Mouse (Mus musculus) embryonic facial prominence, embryonic 11.5 days (tissue): ENCODE measurements around the gene Olfr1118. TPM values are rescaled to one million over a fixed set of nuclear protein-coding genes. Genes with fewer than 3 reads are reported as not detected.
"Not testable (repeated sequence)": the region's sequence is repeated elsewhere in the genome, so short reads cannot be mapped to it uniquely, and the experiment has no call there.

ENCODE experiments used
- ATAC-seq: fragments of 200-750 bp; cut with Nextera tagmentation; replicated peaks from 2 replicates; pipeline ENCODE4 v1.8.0; 2017; ENCODE audit warnings: low read depth; ENCODE audit not compliant: insufficient number of reproducible peaks, low FRiP score, low TSS enrichment
- DNase-seq: peaks from one replicate; pipeline ENCODE4 v3.0.0-alpha.2; 2015; ENCODE audit warnings: low spot score
- H3K27ac ChIP-seq: fragments of 300-500 bp; sonication (generic); replicated peaks from 2 replicates; pipeline ENCODE4 v1.5.1; 2014; ENCODE audit warnings: mild to moderate bottlenecking, low read depth, low read length, control low read depth
- H3K27me3 ChIP-seq: fragments of 300-500 bp; sonication (generic); 2 replicates; pipeline ENCODE4 v1.6.1; 2014; ENCODE audit warnings: mild to moderate bottlenecking, low read length, moderate library complexity, mixed read lengths; ENCODE audit not compliant: control insufficient read depth, insufficient read depth
- H3K36me3 ChIP-seq: fragments of 300-500 bp; sonication (generic); replicated peaks from 2 replicates; pipeline ENCODE4 v1.6.1; 2014; ENCODE audit warnings: low read depth, mild to moderate bottlenecking, low read length, moderate library complexity, mixed read lengths; ENCODE audit not compliant: control insufficient read depth, insufficient read depth
- H3K4me1 ChIP-seq: fragments of 300-500 bp; sonication (generic); 2 replicates; pipeline ENCODE4 v1.6.1; 2014; ENCODE audit warnings: low read length, mixed read lengths; ENCODE audit not compliant: control insufficient read depth, insufficient read depth
- H3K4me2 ChIP-seq: fragments of 300-500 bp; sonication (generic); 2 replicates; pipeline ENCODE4 v1.6.1; 2014; ENCODE audit warnings: low read depth, mild to moderate bottlenecking, control low read depth, low read length, moderate library complexity
- H3K4me3 ChIP-seq: fragments of 300-500 bp; sonication (generic); 2 replicates; pipeline ENCODE4 v1.5.1; 2014; ENCODE audit warnings: low read depth, low read length, control low read depth
- H3K9ac ChIP-seq: fragments of 300-500 bp; sonication (generic); replicated peaks from 2 replicates; pipeline ENCODE4 v1.6.1; 2014; ENCODE audit warnings: mild to moderate bottlenecking, control low read depth, low read length
- H3K9me3 ChIP-seq: fragments of 300-500 bp; sonication (generic); replicated peaks from 2 replicates; pipeline ENCODE4 v1.6.1; 2016; ENCODE audit warnings: mild to moderate bottlenecking, low read length, inconsistent platforms, mixed read lengths; ENCODE audit not compliant: control insufficient read depth
- WGBS: fragments of 180-500 bp; shearing (Covaris S2); extraction: QIAGEN DNeasy Blood & Tissue Kit; methylation state at CpG from one replicate; pipeline ENCODE4 v1.1.7; 2014; 5-methylcytosine and 5-hydroxymethylcytosine counted together
- polyA plus RNA-seq: library from polyadenylated mRNA; unstranded; fragments of >200 nt; fragmentation: Nextera tagmentation; extraction: Ambion mirVana; gene quantifications from 2 replicates; pipeline ENCODE4 v1.2.1, GENCODE M21; 2014

The Olfr1118 gene
- polyA plus RNA-seq, result not detected in 2 replicates

- no peak for DNase-seq
- 78% methylated on average over 1 of the region's 1 CpGs for WGBS
- Histone ChIP-seq H3K27ac (no peak within 1 kb of the TSS), H3K27me3 (no peaks in the 10 kb centered on the region), H3K36me3 (no peaks in the 10 kb centered on the region), H3K4me2 (no peak within 1 kb of the TSS), H3K4me3 (no peak within 1 kb of the TSS), H3K4me1 (no peaks in the 10 kb centered on the region), H3K9ac (no peak within 1 kb of the TSS), H3K9me3 (no peaks in the 10 kb centered on the region)
- no peak for ATAC-seq
Observed at GRCm38 (mm10) chr2:87307281-87307680, at the start of gene Olfr1118. TSS of gene Olfr1118 (plus strand) at chr2:87307581.

- no peak for DNase-seq
- H3K9me3 ChIP-seq, result no peaks in the 10 kb centered on the region
- no peak within 1 kb of the TSS for H3K4me2 ChIP-seq
- no peak within 1 kb of the TSS for H3K4me3 ChIP-seq
- H3K9ac ChIP-seq, result no peak within 1 kb of the TSS
- no peak for ATAC-seq
- H3K27me3 ChIP-seq, result no peaks in the 10 kb centered on the region
- H3K27ac ChIP-seq, result no peak within 1 kb of the TSS
- no peaks in the 10 kb centered on the region for H3K36me3 ChIP-seq
- WGBS, result 86% methylated on average over 1 of the region's 1 CpGs
- H3K4me1 ChIP-seq, result no peaks in the 10 kb centered on the region
Observed at GRCm38 (mm10) chr2:87267234-87267633, 40.1 kb upstream of the Olfr1118 start, which contains the start of gene Olfr1116. TSS of gene Olfr1116 (plus strand) at chr2:87267534.

GRCm38 (mm10) chr2:87293977-87294376, 13.4 kb upstream of the Olfr1118 start:
- not testable (repeated sequence) for H3K4me2 ChIP-seq, ATAC-seq, DNase-seq, H3K36me3 ChIP-seq, H3K27me3 ChIP-seq, H3K9me3 ChIP-seq, H3K4me1 ChIP-seq, H3K4me3 ChIP-seq, H3K9ac ChIP-seq, H3K27ac ChIP-seq

GRCm38 (mm10) chr2:87354515-87354914, 47.1 kb downstream of the Olfr1118 start, which contains the start of gene Olfr1120:
TSS of gene Olfr1120 (plus strand) at chr2:87354815.
- DNase-seq (no peak), ATAC-seq (no peak)
- H3K9ac ChIP-seq, result no peak within 1 kb of the TSS
- no peak within 1 kb of the TSS for H3K4me3 ChIP-seq
- H3K27ac ChIP-seq, result no peak within 1 kb of the TSS
- no peaks in the 10 kb centered on the region for H3K36me3 ChIP-seq
- no peaks in the 10 kb centered on the region for H3K9me3 ChIP-seq
- H3K4me1 ChIP-seq, result no peaks in the 10 kb centered on the region
- H3K27me3 ChIP-seq, result no peaks in the 10 kb centered on the region
- H3K4me2 ChIP-seq, result no peak within 1 kb of the TSS
- 62% methylated on average over 2 of the region's 2 CpGs for WGBS

GRCm38 (mm10) chr2:87360121-87360520, 52.7 kb downstream of the Olfr1118 start:
- not testable (repeated sequence) for DNase-seq, ATAC-seq, H3K36me3 ChIP-seq, H3K27me3 ChIP-seq, H3K4me2 ChIP-seq, H3K27ac ChIP-seq, H3K9me3 ChIP-seq, H3K4me1 ChIP-seq, H3K4me3 ChIP-seq, H3K9ac ChIP-seq
- 92% methylated on average over 2 of the region's 2 CpGs for WGBS

Other genes starting within 250 kb of the Olfr1118 start
- gene Olfr1107, start 231.8 kb upstream of the Olfr1118 start, polyA plus RNA-seq, result not detected in 2 replicates
- not detected in 2 replicates for gene Olfr1109, start 211.6 kb upstream of the Olfr1118 start, polyA plus RNA-seq
- gene Olfr259, start 193.0 kb upstream of the Olfr1118 start, polyA plus RNA-seq, result not detected in 2 replicates
- gene Olfr1110, start 167.3 kb upstream of the Olfr1118 start, polyA plus RNA-seq, result not detected in 2 replicates
- not detected in 2 replicates for gene Olfr1111, start 155.0 kb upstream of the Olfr1118 start, polyA plus RNA-seq
- not detected in 2 replicates for gene Olfr1112, start 119.8 kb upstream of the Olfr1118 start, polyA plus RNA-seq
- gene Olfr1113, start 98.6 kb upstream of the Olfr1118 start, polyA plus RNA-seq, result not detected in 2 replicates
- not detected in 2 replicates for gene Olfr1115, start 59.6 kb upstream of the Olfr1118 start, polyA plus RNA-seq
- not detected in 2 replicates for gene Olfr1116, start 40.0 kb upstream of the Olfr1118 start, polyA plus RNA-seq
- not detected in 2 replicates for gene Olfr1120, start 47.2 kb downstream of the Olfr1118 start, polyA plus RNA-seq
- not detected in 2 replicates for gene Olfr1121, start 62.3 kb downstream of the Olfr1118 start, polyA plus RNA-seq
- not detected in 2 replicates for gene Olfr1122, start 78.3 kb downstream of the Olfr1118 start, polyA plus RNA-seq
- gene Olfr1123, start 109.1 kb downstream of the Olfr1118 start, polyA plus RNA-seq, result not detected in 2 replicates
- gene Olfr1124, start 122.7 kb downstream of the Olfr1118 start, polyA plus RNA-seq, result not detected in 2 replicates
- gene Olfr1126, start 146.4 kb downstream of the Olfr1118 start, polyA plus RNA-seq, result not detected in 2 replicates
- gene Pramel7, start 189.5 kb downstream of the Olfr1118 start, polyA plus RNA-seq, result not detected in 2 replicates
- not detected in 2 replicates for gene Pramel6, start 199.0 kb downstream of the Olfr1118 start, polyA plus RNA-seq
- gene Olfr153, start 224.2 kb downstream of the Olfr1118 start, polyA plus RNA-seq, result not detected in 2 replicates
- gene Olfr1128, start 238.0 kb downstream of the Olfr1118 start, polyA plus RNA-seq, result not detected in 2 replicates